Mouse (Mus musculus): ENCODE measurements at regions not wholly inside any gene's neighbourhood (a gene's known extent, or its start where the extent isn't known, plus 50 kb on each side); places are given as distances from the start of the nearest gene placed in this dataset.

DNA sequence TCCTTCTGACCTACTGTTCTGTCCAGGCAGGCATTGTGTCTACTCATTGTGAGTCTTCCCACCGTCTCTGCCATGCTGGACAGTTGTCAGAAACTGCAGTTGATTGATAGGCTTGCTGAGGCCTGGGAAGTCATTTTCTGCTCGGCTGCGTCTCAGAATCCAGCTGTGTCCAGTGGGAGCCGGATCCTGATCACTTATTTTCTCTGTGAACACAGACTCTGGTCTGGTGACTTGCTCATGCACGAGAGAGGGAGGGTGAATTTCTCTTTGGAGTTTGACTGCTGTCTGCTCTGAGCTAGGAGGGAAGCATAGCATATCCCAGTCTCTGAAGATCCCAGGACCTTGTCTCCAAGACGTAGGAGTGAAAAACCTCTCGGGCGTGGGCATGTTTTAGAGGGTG is 199.5 kb upstream of the Eif4g2 start:
- TF ChIP-seq CTCF (IDR thresholded peaks at IDR 0.05; ENCODE audit: insufficient read depth, low read depth, low read length) (no peak), POLR2A (IDR thresholded peaks at IDR 0.05; ENCODE audit: insufficient read depth, low read depth, low read length) (no peak)
